Mouse (Mus musculus) left cerebral cortex, adult 9 months (tissue): ENCODE measurements around the gene Gm17677.

Experiments used
- DNase-seq, 2 experiments: peaks; one replicate each; pipeline ENCODE4 v3.0.0; 2022; ENCODE audit warnings: low spot score in 2 of 2

Gene Gm17677

DNA sequence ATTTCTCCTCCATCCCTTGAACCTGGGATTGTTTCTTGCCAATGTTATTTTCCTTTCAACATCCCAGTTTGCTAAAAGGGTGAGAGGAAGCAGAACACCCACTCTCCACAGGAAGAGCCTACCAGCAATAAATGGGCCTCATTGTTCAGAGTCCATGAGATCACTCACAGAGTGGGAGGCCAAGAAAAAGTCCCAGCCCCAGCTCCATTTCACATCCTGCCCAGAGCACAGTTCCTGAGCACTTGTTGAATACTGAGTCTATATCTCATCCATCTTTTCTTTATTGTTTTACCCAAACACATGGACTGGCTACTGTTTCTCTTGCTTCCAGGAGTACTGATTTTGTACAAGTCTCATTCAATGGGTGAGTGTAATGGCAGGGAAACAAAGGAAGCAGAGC lies at the start of gene Gm17677:
Gene Gm17677 (plus strand): TSS at position 301 of the 400 bp plus-strand sequence.
- no peak for DNase-seq

DNA sequence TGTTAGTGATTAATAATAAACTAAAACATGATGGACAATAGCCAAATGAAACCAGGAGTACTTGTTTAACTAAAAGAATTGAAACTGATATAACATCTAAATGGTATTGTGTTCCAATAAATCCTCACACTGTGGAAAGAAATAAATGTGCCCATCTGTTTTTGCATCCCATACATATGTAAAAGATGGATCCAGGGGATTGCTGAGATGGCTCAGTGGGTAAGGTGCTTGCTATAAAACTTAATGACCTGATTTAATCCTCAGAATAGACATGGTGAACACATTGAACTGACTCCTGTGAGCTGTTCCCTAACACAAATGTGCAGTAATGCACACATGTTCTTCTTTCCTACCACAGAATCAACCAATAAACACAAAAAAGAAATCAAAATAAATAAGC lies 48.9 kb upstream of the Gm17677 start:
- DNase-seq = no peak

DNA sequence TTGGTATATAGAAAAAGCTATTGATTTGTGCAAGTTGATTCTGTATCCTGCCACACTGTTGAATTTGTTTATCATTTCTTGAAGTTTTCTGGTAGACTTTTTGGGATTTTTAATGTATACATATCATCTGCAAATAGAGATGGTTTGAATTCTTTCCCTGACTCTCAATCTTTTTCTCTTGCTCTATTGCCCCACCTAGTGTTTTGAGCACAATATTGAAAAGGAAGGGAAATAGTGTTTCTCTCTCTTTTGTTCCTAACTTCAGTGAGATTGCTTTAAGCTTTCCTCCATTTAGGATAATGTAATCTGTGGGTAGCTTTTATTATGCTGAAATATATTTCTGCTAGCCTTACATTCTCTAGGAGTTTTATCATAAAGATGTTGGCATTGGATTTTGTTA lies 33.6 kb upstream of the Gm17677 start:
- no peak for DNase-seq

DNA sequence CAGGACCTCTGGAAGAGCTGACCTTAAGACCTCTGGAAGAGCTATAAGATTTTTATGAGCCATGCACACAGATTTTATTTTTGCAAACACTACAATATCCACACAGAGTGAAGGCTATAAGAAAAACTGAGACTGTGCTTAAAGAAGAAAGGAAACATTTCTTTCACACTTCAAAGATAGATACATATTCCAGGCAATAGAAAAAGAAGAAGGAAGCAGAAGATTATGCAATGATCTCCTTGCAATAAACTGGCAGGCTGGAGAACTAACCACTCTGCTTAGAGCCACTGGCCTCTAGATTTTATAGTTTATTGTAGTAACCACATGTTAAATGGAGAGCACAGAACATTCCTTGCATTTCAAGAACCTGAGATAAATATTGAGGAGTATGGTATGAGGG lies 16.0 kb downstream of the Gm17677 start:
- DNase-seq = peak in 1 of 2 experiments; percentile 0

DNA sequence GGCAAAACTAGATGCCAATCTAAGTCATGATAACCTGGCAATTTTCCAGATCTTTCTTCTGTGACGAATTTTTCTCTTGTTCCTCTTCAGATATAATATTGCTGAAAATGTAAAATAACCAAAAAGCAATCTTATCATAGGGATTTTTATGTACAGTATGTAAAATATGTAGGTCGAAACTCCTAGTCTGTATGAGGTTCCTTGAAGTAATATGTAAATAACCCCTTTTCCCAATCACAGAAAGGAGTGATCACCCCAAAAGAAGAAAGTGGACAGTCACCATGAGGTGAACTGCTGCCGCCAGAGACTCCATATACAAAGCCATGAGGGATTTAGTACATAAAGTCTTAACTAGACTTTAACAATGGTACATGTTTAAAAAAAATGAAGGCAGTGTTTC lies 37.2 kb downstream of the Gm17677 start, which contains the start of gene Gm17727:
Gene Gm17727 (minus strand): TSS at position 101 of the 400 bp plus-strand sequence.
- no peak for DNase-seq

DNA sequence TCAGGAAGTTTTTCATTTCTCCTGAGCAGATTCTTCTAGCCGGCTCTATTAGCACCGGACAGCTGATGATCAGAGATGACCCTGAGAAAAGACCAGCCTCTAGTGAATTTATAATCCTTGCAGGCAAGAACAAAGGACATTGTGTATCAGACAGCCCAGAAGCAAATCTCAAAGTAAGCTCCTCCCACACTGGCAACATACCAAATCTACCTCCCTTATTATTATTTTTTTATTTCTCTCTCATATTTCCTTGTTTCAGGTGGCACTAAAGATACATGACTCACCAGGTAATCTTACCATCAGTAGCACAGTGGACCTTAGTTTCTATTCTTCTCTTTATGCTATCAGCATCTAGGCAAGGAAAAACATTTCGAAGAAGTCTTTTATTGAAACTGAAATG lies 49.2 kb downstream of the Gm17677 start, which contains the start of the genes Gm27235 and D730048I06Rik:
Gene Gm27235 (minus strand): TSS at position 101 of the 400 bp plus-strand sequence.
Gene D730048I06Rik (minus strand): TSS at position 112 of the 400 bp plus-strand sequence.
- DNase-seq = no peak
